Mouse (Mus musculus) kidney, postnatal 4 days (tissue): ENCODE data around the gene A3galt2.
A peak's percentile ranks its signal among the peaks of the same experiment; 100 is the strongest.

Source experiments
- DNase-seq, 2 experiments: peaks; one replicate each; pipeline ENCODE4 v3.0.0; 2021; ENCODE audit warnings: mixed read lengths in 2 of 2

A3galt2 gene

GRCm38 (mm10) chr4:128801675-128802465 lies 46.7 kb downstream of the A3galt2 start:
- no peak for DNase-seq

GRCm38 (mm10) chr4:128803569-128803968 lies 48.4 kb downstream of the A3galt2 start:
- DNase-seq, result peak in 1 of 2 experiments; percentile 58

- peak; percentile 45 to 64 for DNase-seq
Measured at GRCm38 (mm10) chr4:128804426-128805149, 49.4 kb downstream of the A3galt2 start.

GRCm38 (mm10) chr4:128805150-128806042 lies 50.2 kb downstream of the A3galt2 start:
- peak; percentile 45 to 69 for DNase-seq

GRCm38 (mm10) chr4:128806043-128806826 lies 51.1 kb downstream of the A3galt2 start, which contains the start of gene Zfp362:
Gene Zfp362, minus strand, starts transcription at chr4:128806045.
- DNase-seq, result peak; percentile 67 to 80

GRCm38 (mm10) chr4:128806827-128807179 lies 51.6 kb downstream of the A3galt2 start:
- DNase-seq, result peak; percentile 77 to 86

- peak; percentile 77 to 86 for DNase-seq
Measured at GRCm38 (mm10) chr4:128811382-128812056, 56.4 kb downstream of the A3galt2 start.

- no peak for DNase-seq
Measured at GRCm38 (mm10) chr4:128817011-128817410, 61.8 kb downstream of the A3galt2 start.
